Mouse (Mus musculus): ENCODE data around the gene Fam221b.

Gene Fam221b

DNA sequence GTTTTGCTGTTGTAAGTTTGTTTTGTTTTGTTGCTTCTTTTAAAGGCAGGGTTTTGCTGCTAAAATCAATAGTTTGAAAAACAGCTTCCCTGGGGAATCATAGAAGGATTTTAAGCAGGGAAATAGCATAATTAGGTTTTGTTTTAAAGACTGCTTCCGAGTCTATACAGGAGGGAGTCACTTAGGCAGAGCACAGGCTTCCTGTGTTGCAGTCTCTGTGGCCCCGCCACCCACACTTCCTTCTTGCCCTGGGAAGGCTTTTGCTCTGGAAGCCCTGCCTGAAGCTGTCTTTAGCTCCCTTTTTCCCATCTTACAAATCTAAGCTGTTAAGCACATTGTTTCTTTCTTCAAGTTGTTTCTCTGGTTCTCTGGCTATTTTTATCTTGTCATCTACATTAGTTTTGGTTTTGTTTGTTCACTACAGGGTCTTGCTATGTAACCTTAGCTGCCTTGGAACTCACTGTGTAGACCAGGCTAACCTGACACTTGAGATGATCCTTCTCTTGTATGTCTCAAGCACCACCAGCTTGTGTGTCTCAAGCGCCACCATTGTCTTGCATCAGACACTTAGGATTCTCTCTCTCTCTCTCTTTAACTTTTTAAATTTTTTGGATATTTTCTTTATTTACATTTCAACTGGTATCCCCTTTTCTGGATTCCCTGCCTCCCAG is 55.8 kb downstream of the Fam221b start:
- DNase-seq (ENCODE audit: low read depth), result peak; percentile 73

DNA sequence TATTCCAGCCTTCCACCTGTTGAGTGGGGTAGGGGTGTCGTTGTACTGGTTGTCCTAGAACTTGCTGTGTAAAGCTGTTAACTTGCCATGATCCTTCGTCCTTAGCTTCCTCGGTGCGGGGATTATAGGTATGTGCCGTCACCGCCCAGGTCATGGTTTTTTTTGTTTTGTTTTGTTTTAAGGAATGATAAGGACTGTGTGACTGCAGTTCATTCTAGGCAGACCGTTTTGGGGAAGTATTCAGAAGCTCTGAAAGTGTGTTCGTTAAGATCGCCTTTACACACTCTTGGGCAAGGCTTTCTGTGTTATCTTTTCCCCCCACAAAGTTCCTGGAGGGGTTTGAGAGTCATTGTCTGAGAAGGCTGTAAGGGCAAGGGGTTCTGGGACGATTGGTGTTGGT is 56.4 kb downstream of the Fam221b start:
- peak; percentile 64 for DNase-seq (ENCODE audit: low read depth)
